23 mouse cellular contexts compared by ENCODE assay signal in the genomic region with DNA sequence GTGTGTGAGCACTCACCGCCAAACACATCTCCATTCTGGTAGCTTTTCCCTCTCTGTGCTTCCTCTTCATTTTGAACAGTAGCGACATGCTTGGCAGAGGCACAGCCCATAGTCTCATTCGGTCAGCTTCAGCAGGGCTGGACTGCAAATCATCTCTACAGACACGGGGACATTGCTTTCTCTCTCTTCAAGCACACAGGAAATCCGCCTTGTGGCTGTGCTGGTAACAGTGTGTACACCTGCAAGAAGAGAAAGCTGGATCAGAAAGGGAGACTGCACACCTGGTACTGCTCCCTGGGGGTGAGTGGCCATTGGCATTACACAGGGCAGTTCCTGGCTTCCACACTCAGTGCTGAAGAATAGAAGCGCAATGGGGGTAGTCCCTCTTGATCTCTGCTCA.
DNase-seq lines count a peak whose midpoint lies in the region; TF ChIP-seq lines count a peak whose summit lies in the region.
"Had no signal": no experiment of that assay in that cellular context is flagged by ENCODE, and none has a peak within 500 bp of the region (broad histone marks: within the 10 kb centered on the region; RNA-seq: fewer than 3 reads in every experiment).

No protein-coding gene starts in this region.

- H3K27me3 ChIP-seq in cerebellum, adult 2 months (ENCODE audit: control insufficient read depth, insufficient read depth, low read length): no peaks in the 10 kb centered on the region; the same call in 1 of the 2 replicates
- H3K27me3 ChIP-seq in thymus, adult 2 months (ENCODE audit: control insufficient read depth, insufficient read depth, low read length): no peaks in the 10 kb centered on the region
- no peaks in the 10 kb centered on the region for H3K27me3 ChIP-seq in heart, adult 2 months (ENCODE audit: control insufficient read depth, insufficient read depth, low read length)
- H3K27me3 ChIP-seq: CH12.LX; embryonic facial prominence, embryonic 12.5 days; embryonic facial prominence, embryonic 15.5 days; hindbrain, embryonic 13.5 days; intestine, embryonic 15.5 days; Patski had no signal

- H3K79me2 ChIP-seq in heart, adult 2 months (replicated peaks; ENCODE audit: control insufficient read depth, insufficient read depth, low read length): peaks cover 4% of the 10 kb centered on the region

- TF ChIP-seq EP300 in heart, adult 2 months (IDR thresholded peaks at IDR 0.05; ENCODE audit: insufficient read depth, low read depth, low read length): no peak

- intact Hi-C loops in heart, adult 2 months (cut with DNase I): no loop called here

- no peak for DNase-seq in cerebellum, adult 2 months
- no peak for DNase-seq in cerebellum, postnatal 36 days
- DNase-seq in thymus, adult 2 months: peak; percentile 26
- no peak for DNase-seq in thymus, postnatal 0 days (ENCODE audit: low spot score)
- peak; percentile 39 for DNase-seq in thymus, postnatal 25 days
- no peak for DNase-seq in embryo, embryonic 10 days (ENCODE audit: low spot score)
- DNase-seq in heart, adult 2 months: no peak
- DNase-seq: adrenal gland, adult 2 months; adrenal gland, postnatal 14 days; B cell, adult 2 months; cerebellum, adult 9-10 months; cerebellum, postnatal 14 days; forebrain, postnatal 0 days; gastrocnemius, postnatal 25 days; heart, postnatal 36 days had no signal

- H3K27ac ChIP-seq in cerebellum, adult 2 months (ENCODE audit: insufficient read depth, low read length): 0 out of 2 replicates have a peak overlapping the region, but pooled peaks have one; percentile 2
- no peak overlapping the region for H3K27ac ChIP-seq in thymus, adult 2 months (ENCODE audit: control insufficient read depth, insufficient read depth, low read length)
- no peak overlapping the region for H3K27ac ChIP-seq in heart, adult 2 months
- H3K27ac ChIP-seq: embryonic facial prominence, embryonic 12.5 days; embryonic facial prominence, embryonic 15.5 days; hindbrain, embryonic 10.5 days; hindbrain, embryonic 13.5 days; intestine, embryonic 15.5 days had no signal

- 41% methylated on average over 6 of the region's 6 CpGs for WGBS in cerebellum, adult 2 months
- 74% methylated on average over 6 of the region's 6 CpGs for WGBS in thymus, adult 2 months
- WGBS in heart, adult 2 months: 90% methylated on average over 6 of the region's 6 CpGs

- no peak for TF ChIP-seq POLR2A in cerebellum, adult 2 months (IDR thresholded peaks at IDR 0.05; ENCODE audit: borderline replicate concordance, insufficient read depth, low read length)
- no peak for TF ChIP-seq POLR2A in thymus, adult 2 months (IDR thresholded peaks at IDR 0.05; ENCODE audit: control insufficient read depth, extremely low read depth, insufficient read depth, low read length, poor library complexity)
- TF ChIP-seq POLR2A in heart, adult 2 months (IDR thresholded peaks at IDR 0.05; ENCODE audit: insufficient read depth, low read depth, low read length): no peak

- H3K4me1 ChIP-seq in cerebellum, adult 2 months (ENCODE audit: control insufficient read depth, insufficient read depth, low read length): peaks cover 12% of the 10 kb centered on the region
- peaks cover 22% of the 10 kb centered on the region for H3K4me1 ChIP-seq in thymus, adult 2 months (replicated peaks; ENCODE audit: control insufficient read depth, insufficient read depth, low read length)
- peaks cover 2% of the 10 kb centered on the region; the same call in 1 of the 2 replicates for H3K4me1 ChIP-seq in heart, adult 2 months (ENCODE audit: control insufficient read depth, insufficient read depth, low read length)
- H3K4me1 ChIP-seq: embryonic facial prominence, embryonic 12.5 days had no signal

- H3K9ac ChIP-seq in heart, adult 2 months (ENCODE audit: low read depth, low read length): no peak overlapping the region
- H3K9ac ChIP-seq: embryonic facial prominence, embryonic 12.5 days; embryonic facial prominence, embryonic 15.5 days; forebrain, postnatal 0 days; hindbrain, embryonic 13.5 days; intestine, embryonic 15.5 days had no signal

- no peaks in the 10 kb centered on the region for H3K36me3 ChIP-seq in thymus, adult 2 months (ENCODE audit: control insufficient read depth, insufficient read depth, low read length)
- H3K36me3 ChIP-seq in heart, adult 2 months (ENCODE audit: control insufficient read depth, insufficient read depth, low read length): no peaks in the 10 kb centered on the region
- H3K36me3 ChIP-seq: embryonic facial prominence, embryonic 12.5 days; G1E had no signal

- TF ChIP-seq CTCF in cerebellum, adult 2 months (IDR thresholded peaks at IDR 0.05; ENCODE audit: borderline replicate concordance, insufficient read depth, low read depth, low read length): 0 out of 2 replicates have a peak, but pooled peaks have one; percentile 2
- TF ChIP-seq CTCF in thymus, adult 2 months (IDR thresholded peaks at IDR 0.05; ENCODE audit: borderline replicate concordance, control insufficient read depth, extremely low read depth, insufficient read depth, low read length, poor library complexity): no peak
- TF ChIP-seq CTCF in heart, adult 2 months (IDR thresholded peaks at IDR 0.05): no peak

- H3K4me3 ChIP-seq in cerebellum, adult 2 months (replicated peaks; ENCODE audit: insufficient read depth, low read depth, low read length): no peak overlapping the region
- H3K4me3 ChIP-seq in thymus, adult 2 months (ENCODE audit: control insufficient read depth, insufficient read depth, low read length): no peak overlapping the region
- H3K4me3 ChIP-seq in heart, adult 2 months: no peak overlapping the region
- H3K4me3 ChIP-seq: embryonic facial prominence, embryonic 12.5 days; embryonic facial prominence, embryonic 15.5 days; hindbrain, embryonic 10.5 days; hindbrain, embryonic 13.5 days; intestine, embryonic 15.5 days had no signal

Comparison
In these comparisons a context has a peak if more than half of its experiments do, and no peak if none do; other contexts are left out.
1. DNase-seq: peak in thymus, adult 2 months (single experiment) and thymus, postnatal 25 days (single experiment); none in cerebellum, adult 2 months (0 of 2), cerebellum, postnatal 36 days (0 of 2), thymus, postnatal 0 days (single experiment), embryo, embryonic 10 days (single experiment) and heart, adult 2 months (0 of 2).